Mouse (Mus musculus): ENCODE data around the gene Gm42674. TPM values are rescaled to one million over a fixed set of nuclear protein-coding genes. Genes with fewer than 3 reads are reported as not detected.

The Gm42674 gene
- polyA plus RNA-seq (2017; shearing (Covaris generic)) = not detected

DNA sequence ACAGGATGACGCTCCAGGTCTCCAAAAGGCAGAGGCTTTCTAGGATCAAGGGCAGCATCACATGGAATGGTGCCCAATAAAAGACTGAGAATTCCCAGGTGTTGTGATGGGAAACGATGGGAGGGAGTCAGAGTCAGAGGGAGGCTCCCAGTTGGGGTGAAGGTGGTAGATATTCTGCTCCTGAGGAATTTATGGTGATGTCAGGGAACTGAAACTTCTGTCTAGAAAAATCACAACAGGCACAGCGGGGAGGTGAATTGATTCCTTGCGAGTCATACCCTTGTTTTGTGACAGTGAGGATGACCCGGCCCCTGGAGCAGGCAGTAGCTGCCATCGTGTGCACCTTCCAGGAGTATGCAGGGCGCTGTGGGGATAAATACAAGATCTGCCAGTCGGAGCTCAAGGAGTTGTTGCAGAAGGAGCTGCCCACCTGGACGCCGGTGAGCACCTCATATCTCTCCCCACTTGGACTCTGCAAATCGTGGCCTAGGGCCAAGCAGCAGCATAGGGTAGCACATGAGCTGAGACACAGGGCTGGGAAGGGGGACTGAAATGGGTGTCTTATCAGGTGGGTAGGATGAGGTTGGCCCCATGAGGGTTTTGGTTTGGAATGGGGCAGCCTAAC lies at the start of gene Gm42674:
Gm42674 (plus strand) TSS at position 419 of the 625 bp plus-strand sequence.
- ATAC-seq = no peak

GRCm38 (mm10) chr3:90552231-90552630 lies 49.5 kb upstream of the Gm42674 start:
- no peak for ATAC-seq

GRCm38 (mm10) chr3:90555954-90556353 lies 45.8 kb upstream of the Gm42674 start:
- ATAC-seq = no peak

GRCm38 (mm10) chr3:90560008-90560628 lies 41.6 kb upstream of the Gm42674 start, which contains the start of gene S100a3:
S100a3 (plus strand) TSS chr3:90560578.
- no peak for ATAC-seq

DNA sequence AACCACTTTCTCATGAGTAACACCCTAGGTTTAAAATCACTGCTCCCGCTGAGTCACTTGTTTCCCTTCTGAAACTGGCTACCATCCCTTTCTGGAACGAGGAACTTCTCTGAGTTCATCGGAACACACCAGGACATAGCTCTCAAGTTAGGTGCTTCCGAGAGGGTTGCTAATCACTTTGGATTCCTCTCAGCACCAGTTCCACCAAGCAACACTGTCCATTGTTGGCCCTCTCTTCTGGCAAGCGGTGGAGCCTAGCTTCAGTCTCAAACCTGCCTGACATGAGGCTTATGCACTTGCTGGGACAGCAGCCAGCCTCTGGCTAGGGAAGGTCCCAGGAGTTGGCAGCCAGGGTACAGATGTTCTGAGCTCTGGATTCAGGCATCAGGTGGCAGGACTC lies 27.0 kb upstream of the Gm42674 start:
- no peak for ATAC-seq

DNA sequence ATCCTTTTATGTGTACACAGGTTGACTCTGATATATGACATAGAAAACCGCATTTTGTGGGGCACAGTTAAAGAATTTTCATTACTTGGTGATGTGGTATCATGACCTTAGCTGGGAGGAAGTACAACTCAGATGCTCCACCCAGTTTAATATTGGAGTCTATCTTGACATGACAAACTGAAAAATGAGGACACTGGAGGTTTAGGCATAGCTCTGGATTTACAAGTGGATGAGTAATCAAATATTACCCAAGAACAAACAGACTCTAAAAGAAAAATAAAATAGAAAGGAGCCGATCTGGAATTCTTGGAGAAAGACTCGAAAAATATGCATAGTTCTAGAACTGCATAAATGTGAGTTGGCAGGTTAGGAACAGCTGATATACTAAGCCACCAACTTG lies 26.4 kb upstream of the Gm42674 start:
- no peak for ATAC-seq

- no peak for ATAC-seq
These were observed 25.2 kb upstream of the Gm42674 start for GRCm38 (mm10) chr3:90576351-90577001.

DNA sequence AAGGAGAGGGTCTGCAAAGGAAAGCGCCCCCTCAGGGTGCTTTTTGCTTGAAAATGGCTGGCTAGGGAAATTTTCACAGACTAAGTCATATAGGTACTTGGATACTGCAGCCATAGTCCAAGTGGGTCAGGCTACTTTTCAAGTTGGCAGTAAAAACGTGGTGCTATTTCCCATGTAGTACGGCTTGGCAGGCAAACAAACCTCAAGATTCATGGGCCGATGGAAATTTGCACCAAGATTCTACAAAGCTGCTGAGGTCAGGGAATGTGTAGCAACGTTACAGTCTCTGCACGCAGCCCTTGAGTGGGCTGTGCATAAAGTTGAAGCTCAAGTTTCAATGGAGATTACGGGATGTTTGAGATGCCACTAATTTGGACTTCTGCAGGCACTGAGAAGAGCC lies 22.3 kb upstream of the Gm42674 start:
- no peak for ATAC-seq

DNA sequence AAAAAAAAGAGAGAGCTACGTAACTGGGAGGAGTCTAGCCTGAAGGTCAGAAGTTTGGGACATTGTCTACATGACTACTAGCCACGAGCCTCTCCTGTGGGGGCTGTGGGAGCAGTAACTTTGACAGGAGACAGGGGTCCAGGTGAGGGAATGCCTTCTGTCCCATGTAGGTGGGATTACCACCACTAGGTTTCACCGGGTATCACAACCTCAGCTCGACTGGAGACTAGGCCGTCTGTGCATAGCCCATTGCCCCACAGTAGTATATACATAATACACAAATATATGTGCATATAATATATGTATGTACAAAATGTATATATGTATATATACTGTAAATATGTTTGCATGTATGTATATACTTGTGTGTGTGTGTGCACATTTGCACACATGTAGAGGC lies 20.6 kb upstream of the Gm42674 start:
- no peak for ATAC-seq

DNA sequence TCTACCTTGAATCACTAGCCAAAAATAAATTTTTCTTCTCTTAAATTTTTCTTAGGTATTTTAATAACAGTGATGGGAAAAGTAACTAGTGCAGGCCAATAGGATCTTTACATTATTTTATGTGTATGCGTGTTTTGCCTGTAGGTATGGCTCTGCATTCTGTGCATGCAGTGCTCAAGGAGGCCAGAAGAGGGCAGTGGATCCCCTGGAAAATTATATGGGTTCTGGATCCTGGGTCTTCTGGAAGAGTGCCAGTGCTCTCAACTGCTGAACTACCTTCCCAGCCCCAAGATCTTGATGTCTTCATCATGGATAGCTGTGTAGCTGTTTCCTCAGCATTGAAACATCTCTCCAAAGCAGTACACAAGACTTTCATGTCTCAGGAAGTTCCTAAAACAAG lies 19.5 kb upstream of the Gm42674 start:
- ATAC-seq = no peak

DNA sequence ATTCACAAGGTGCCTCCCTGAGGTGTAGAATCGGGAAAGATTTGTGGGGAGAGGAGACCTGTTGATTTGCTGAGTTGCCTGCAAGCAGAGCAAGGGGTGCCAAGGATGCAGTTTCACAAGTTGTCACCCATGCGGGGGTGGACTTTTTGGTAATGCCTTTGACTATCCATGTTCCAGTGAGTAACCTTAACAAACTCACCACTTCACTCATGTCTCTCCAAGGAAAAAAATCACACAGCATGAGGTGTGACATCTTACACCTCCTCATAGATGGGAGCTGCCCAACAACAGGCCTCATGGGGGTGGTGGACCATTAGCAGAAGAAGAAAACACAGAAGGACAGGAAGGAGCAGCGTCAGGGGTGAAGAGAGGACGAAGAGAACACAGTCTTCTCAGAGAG lies 19.1 kb upstream of the Gm42674 start:
- no peak for ATAC-seq

DNA sequence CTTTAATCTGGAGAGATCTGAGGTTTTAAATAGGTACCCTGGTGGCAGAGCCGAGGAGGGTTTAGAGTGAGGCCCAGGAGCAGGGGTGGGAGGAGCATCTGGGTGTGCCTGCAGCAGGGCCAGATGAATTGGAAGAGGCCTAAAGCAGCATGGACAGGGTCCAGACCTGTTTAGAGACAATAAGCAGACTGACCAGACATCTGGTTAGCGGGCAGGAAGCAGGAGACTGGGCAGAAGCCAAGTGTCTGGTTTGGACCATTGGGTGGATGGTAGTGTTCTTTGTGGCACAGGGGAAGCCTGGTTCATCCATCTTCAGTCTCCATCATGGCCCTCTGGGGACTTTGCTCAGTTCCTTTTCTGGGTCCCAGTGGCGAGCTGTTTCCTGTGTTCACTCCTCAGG lies 17.8 kb upstream of the Gm42674 start:
- ATAC-seq = no peak

GRCm38 (mm10) chr3:90585595-90585994 lies 16.1 kb upstream of the Gm42674 start:
- peak; percentile 10 for ATAC-seq

DNA sequence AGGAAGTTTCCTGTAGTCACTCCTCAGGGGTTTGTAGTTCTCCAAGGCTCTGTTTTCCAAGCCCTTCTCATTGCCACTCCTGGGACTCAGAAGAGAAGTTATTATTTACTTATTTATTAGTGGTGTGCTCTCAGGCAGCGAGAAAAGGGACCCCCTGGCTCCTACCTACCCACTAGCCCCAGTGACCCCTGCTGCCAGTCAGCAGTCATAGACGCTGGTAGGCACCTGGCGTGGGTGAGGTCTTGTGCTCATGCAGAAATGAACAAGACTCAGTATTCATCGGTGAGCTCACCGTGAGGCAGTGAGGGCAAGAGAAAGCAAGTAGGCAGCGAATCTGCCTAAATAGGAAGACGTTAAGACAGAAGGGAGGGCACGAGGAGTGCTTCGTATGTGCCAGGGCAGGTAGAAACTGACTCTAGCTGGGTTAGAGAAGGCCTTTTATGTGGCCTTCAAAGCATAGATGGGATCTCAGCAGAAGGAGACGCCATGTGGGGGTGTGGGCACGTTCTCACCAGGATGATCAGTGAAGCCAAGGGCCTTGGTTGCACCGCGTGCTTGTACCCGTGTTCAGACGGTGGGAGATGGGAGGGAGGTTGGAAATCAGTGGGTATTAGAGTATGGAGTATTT lies 15.6 kb upstream of the Gm42674 start:
- no peak for ATAC-seq

DNA sequence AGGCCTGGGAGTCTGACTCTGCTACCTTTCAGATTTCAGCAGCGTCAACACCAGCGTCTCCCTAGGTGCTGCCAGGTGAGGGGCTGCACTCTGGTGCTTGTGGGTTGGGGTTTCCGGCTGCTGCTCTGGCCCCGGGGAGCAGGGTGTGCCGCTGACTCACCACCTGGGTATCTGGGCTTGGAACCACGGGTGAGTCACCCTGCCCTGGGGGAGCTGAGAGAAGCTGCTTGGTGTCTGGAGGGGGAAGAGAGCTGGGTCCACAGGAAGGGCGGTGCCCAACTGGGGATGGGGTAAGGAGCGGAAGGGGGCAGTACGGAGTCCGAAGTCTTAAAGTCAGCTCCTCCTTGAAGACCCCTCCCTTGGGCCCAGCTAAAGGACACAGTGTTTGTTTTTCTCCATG lies 14.8 kb upstream of the Gm42674 start:
- ATAC-seq = peak; percentile 85

GRCm38 (mm10) chr3:90587361-90588101 lies 14.2 kb upstream of the Gm42674 start:
- ATAC-seq = peak; percentile 15

DNA sequence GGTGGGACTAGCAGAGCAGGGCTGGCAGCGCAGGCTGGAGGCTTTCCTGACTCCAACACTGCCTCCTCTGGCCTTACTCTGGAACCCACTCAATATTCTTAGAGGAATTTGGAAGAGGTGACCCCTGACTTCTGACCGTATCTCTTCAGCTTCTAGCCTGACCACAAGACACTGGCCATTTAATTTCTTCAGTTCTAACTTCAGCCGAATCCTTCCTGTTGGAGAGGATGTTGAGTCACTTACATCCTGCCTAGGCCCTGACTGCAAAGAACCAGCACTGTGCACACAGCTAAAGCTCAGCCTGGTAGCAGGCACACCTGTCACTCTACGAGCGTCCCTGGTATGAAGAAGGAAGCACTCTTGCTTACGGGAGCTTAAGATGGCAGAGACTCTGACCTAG lies 12.3 kb upstream of the Gm42674 start:
- ATAC-seq = peak; percentile 62

GRCm38 (mm10) chr3:90589947-90590346 lies 11.8 kb upstream of the Gm42674 start, which contains the start of gene S100a2:
S100a2 (plus strand) TSS chr3:90590247.
- no peak for ATAC-seq

DNA sequence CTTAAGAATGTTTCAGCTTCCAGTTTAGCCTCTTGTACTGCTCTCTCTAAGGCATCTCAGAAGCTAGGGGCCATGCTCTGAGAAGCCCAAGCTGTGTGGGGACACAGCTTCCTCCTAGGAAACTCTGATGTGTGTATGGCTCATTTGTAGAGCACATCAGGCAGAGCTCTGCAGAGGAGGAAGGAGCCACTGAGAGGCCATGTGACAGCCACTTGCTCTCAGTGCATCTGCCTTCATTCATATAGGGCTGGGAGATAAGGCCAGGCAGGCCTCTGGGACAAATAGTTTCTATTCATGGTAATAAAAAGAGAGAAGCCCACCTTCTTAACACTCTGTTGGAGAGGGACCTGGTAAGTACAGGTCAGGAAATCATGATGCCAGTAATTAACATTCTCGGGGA lies 7.2 kb upstream of the Gm42674 start:
- no peak for ATAC-seq

DNA sequence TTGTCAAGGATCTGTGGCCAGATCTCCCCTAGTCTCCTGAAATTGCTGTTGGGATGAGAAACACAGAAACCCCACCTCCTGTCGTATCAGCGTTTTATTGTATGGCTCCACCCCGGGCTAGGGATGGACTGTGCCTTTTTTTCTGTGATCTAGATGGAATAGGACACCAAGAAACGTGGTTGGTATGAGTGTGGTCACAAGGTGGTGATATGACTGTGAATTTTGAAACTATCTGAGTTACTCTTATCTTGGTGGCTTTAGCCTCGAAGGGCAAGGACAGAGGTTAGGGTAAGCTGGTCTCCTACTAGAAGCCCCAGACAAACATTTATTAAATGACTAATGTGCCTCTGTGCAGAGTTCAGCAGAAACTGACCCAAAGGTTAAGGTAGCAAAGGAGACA lies 6.1 kb upstream of the Gm42674 start:
- no peak for ATAC-seq

DNA sequence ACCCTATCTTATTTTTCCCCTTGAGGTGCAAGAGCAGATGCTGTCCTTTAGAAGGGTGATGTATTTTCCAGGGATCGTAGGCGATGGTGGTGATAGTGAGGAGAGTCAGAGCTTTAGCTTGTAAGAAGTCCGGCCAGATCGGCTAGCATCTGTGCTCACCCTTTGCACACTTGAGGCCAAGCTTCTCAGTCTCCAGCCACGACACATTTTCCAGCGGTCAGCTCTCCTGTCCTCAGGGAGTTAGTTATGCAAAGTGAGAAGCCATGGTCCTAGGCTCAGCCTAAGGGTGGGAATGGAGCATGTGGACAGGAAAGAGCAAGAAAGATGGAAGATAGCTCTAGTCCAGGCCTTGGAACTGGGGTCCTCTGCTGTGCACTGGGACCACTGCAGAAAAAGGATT lies 4.9 kb upstream of the Gm42674 start:
- no peak for ATAC-seq

DNA sequence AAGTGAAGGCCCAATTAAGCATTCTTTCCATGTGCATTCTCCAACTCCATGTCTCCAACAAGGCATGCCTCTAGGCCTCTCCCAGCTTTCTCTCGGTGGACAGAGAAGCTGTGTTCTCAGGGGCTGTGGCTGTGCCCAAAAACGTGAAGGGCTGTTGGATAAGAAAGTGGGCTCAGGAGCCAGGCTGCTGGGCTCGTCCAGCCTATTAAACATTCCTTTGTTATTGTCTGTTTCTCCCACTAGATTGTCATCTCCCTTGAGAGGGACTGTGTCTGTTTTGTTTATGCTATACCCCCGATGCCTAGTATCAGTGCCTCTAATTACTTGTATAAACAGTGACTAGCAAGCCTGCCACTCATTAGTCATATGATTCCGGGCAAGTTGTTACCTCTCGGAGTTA lies 4.0 kb upstream of the Gm42674 start:
- no peak for ATAC-seq

GRCm38 (mm10) chr3:90598212-90598611 lies 3.5 kb upstream of the Gm42674 start:
- ATAC-seq = no peak

Data from inflammation-experienced regulatory T-cells, adult 6 months (primary cell).